Mouse (Mus musculus) embryonic facial prominence, embryonic 14.5 days (tissue): ENCODE results near the gene Dhdds. TPM values are rescaled to one million over a fixed set of nuclear protein-coding genes. Genes with fewer than 3 reads are reported as not detected.

Experiments used
- ATAC-seq: fragments of 200-750 bp; cut with Nextera tagmentation; 2 replicates; pipeline ENCODE4 v1.8.0; 2017; ENCODE audit warnings: low read depth, moderate number of reproducible peaks, moderate TSS enrichment
- DNase-seq: peaks from one replicate; pipeline ENCODE4 v3.0.0-alpha.2; 2015; ENCODE audit warnings: low spot score
- H3K27ac ChIP-seq: fragments of 300-500 bp; sonication (generic); replicated peaks from 2 replicates; pipeline ENCODE4 v1.5.1; 2014; ENCODE audit warnings: low read depth, mild to moderate bottlenecking, low read length, moderate library complexity
- H3K27me3 ChIP-seq: fragments of 300-500 bp; sonication (generic); replicated peaks from 2 replicates; pipeline ENCODE4 v1.6.1; 2014; ENCODE audit warnings: low read length; ENCODE audit not compliant: control insufficient read depth, insufficient read depth
- H3K36me3 ChIP-seq: fragments of 300-500 bp; sonication (generic); 2 replicates; pipeline ENCODE4 v1.6.1; 2014; ENCODE audit warnings: low read length, mixed read lengths; ENCODE audit not compliant: control insufficient read depth, insufficient read depth
- H3K4me1 ChIP-seq: fragments of 300-500 bp; sonication (generic); 2 replicates; pipeline ENCODE4 v1.6.1; 2014; ENCODE audit warnings: antibody characterized with exemption, low read length; ENCODE audit not compliant: control insufficient read depth, insufficient read depth
- H3K4me2 ChIP-seq: fragments of 300-500 bp; sonication (generic); 2 replicates; pipeline ENCODE4 v1.6.1; 2014; ENCODE audit warnings: low read depth, mild to moderate bottlenecking, low read length, moderate library complexity, mixed read lengths
- H3K4me3 ChIP-seq: fragments of 300-500 bp; sonication (generic); 2 replicates; pipeline ENCODE4 v1.5.1; 2014; ENCODE audit warnings: low read depth, mild to moderate bottlenecking, low read length
- H3K9ac ChIP-seq: fragments of 300-500 bp; sonication (generic); 2 replicates; pipeline ENCODE4 v1.6.1; 2014; ENCODE audit warnings: low read depth, mild to moderate bottlenecking, low read length, moderate library complexity, mixed read lengths
- H3K9me3 ChIP-seq: fragments of 300-500 bp; sonication (generic); 2 replicates; pipeline ENCODE4 v1.6.1; 2016; ENCODE audit warnings: low read length; ENCODE audit not compliant: control insufficient read depth
- WGBS: fragments of 180-500 bp; shearing (Covaris S2); extraction: QIAGEN DNeasy Blood & Tissue Kit; methylation state at CpG from one replicate; pipeline ENCODE4 v1.1.7; 2014; 5-methylcytosine and 5-hydroxymethylcytosine counted together
- polyA plus RNA-seq: library from polyadenylated mRNA; unstranded; fragments of >200 nt; fragmentation: Nextera tagmentation; extraction: Ambion mirVana; gene quantifications from 2 replicates; pipeline ENCODE4 v1.2.1, GENCODE M21; 2014

Gene Dhdds
- polyA plus RNA-seq, 1 experiment from 2014 or later: 42.3 TPM

- DNase-seq (no peak), ATAC-seq (no peak)
- no peaks in the 10 kb centered on the region for H3K27me3 ChIP-seq
- no peaks in the 10 kb centered on the region for H3K9me3 ChIP-seq
- no peaks in the 10 kb centered on the region for H3K36me3 ChIP-seq
- H3K4me1 ChIP-seq: no peaks in the 10 kb centered on the region
- no peak overlapping the region for H3K4me2 ChIP-seq
- H3K9ac ChIP-seq: no peak overlapping the region
- 38% methylated on average over 15 of the region's 15 CpGs for WGBS
- H3K4me3 ChIP-seq: no peak overlapping the region
- no peak overlapping the region; the same call in 1 of the 2 replicates for H3K27ac ChIP-seq
Measured at GRCm38 (mm10) chr4:133928576-133929277, 72.0 kb downstream of the Dhdds start.

- Histone ChIP-seq H3K36me3 (no peaks in the 10 kb centered on the region), H3K4me3 (no peak overlapping the region), H3K4me2 (no peak overlapping the region), H3K27me3 (no peaks in the 10 kb centered on the region), H3K9ac (no peak overlapping the region), H3K27ac (no peak overlapping the region), H3K9me3 (no peaks in the 10 kb centered on the region), H3K4me1 (no peaks in the 10 kb centered on the region)
- no peak for DNase-seq
- 66% methylated on average over 4 of the region's 4 CpGs for WGBS
- no peak for ATAC-seq
Measured at GRCm38 (mm10) chr4:133925204-133925603, 75.5 kb downstream of the Dhdds start.

- ATAC-seq: no peak
- H3K36me3 ChIP-seq: no peaks in the 10 kb centered on the region
- no peaks in the 10 kb centered on the region for H3K27me3 ChIP-seq
- no peaks in the 10 kb centered on the region for H3K4me1 ChIP-seq
- H3K4me2 ChIP-seq: no peak overlapping the region
- no peak overlapping the region for H3K4me3 ChIP-seq
- H3K27ac ChIP-seq: no peak overlapping the region
- no peak overlapping the region for H3K9ac ChIP-seq
- DNase-seq: no peak
- H3K9me3 ChIP-seq: no peaks in the 10 kb centered on the region
- WGBS: 89% methylated on average over 5 of the region's 5 CpGs
Measured at GRCm38 (mm10) chr4:133923743-133924142, 77.0 kb downstream of the Dhdds start.

Other genes with a start within 250 kb of the Dhdds start
- gene Arid1a, start 244.1 kb downstream of the Dhdds start, polyA plus RNA-seq: 29.1 and 29.6 TPM in 2 replicates
- gene Rps6ka1, start 113.1 kb downstream of the Dhdds start, polyA plus RNA-seq: 27.3 and 29.9 TPM in 2 replicates
- 2,056 and 2,380 TPM in 2 replicates for gene Hmgn2, start 32.3 kb downstream of the Dhdds start, polyA plus RNA-seq
- gene Lin28a, start 17.9 kb upstream of the Dhdds start, polyA plus RNA-seq: not detected in 2 replicates
- not detected in 2 replicates for gene Zfp683, start 52.9 kb upstream of the Dhdds start, polyA plus RNA-seq
- 5.6 and 6.5 TPM in 2 replicates for gene Crybg2, start 59.9 kb upstream of the Dhdds start, polyA plus RNA-seq
- gene Cd52, start 94.2 kb upstream of the Dhdds start, polyA plus RNA-seq: 15.6 and 19.3 TPM in 2 replicates
- 9.7 and 10.2 TPM in 2 replicates for gene Ubxn11, start 101.7 kb upstream of the Dhdds start, polyA plus RNA-seq
- 445 and 477 TPM in 2 replicates for gene Sh3bgrl3, start 127.9 kb upstream of the Dhdds start, polyA plus RNA-seq
- gene Cep85, start 186.2 kb upstream of the Dhdds start, polyA plus RNA-seq: 40.2 and 46.2 TPM in 2 replicates
- gene Gm7534, start 202.1 kb upstream of the Dhdds start, polyA plus RNA-seq: 0.35 TPM in 1 of 2 replicates, not detected in the other
- not detected in 2 replicates for gene Catsper4, start 226.5 kb upstream of the Dhdds start, polyA plus RNA-seq
- gene Cnksr1, start 237.5 kb upstream of the Dhdds start, polyA plus RNA-seq: 2.4 and 2.6 TPM in 2 replicates
- gene E130218I03Rik, start 242.7 kb upstream of the Dhdds start, polyA plus RNA-seq: 0.29 and 0.67 TPM in 2 replicates
- gene Zfp593, start 244.7 kb upstream of the Dhdds start, polyA plus RNA-seq: 13.7 and 15.7 TPM in 2 replicates
- 0.28 TPM in 1 of 2 replicates, not detected in the other for gene Gm30191, start 246.0 kb upstream of the Dhdds start, polyA plus RNA-seq